Mouse (Mus musculus) gastrocnemius, adult 8-10 months (tissue): Measurements from ENCODE around the gene Patl1. TPM values are rescaled to one million over a fixed set of nuclear protein-coding genes. Genes with fewer than 3 reads are reported as not detected.
A peak's percentile ranks its signal among the peaks of the same experiment; 100 is the strongest.
"Not testable (repeated sequence)": the region's sequence is repeated elsewhere in the genome, so short reads cannot be mapped to it uniquely, and the experiment has no call there.

Experiments
- DNase-seq, 2 experiments: peaks; one replicate each; pipeline ENCODE4 v3.0.0; 2022; ENCODE audit warnings: low spot score in 2 of 2
- total RNA-seq, 4 experiments: library from RNA; stranded (reverse); gene quantifications; 2 replicates each; pipeline ENCODE4 v1.2.4; 2022

Patl1 gene
- total RNA-seq, result 10 to 100 TPM; 23.0 to 29.3 (median 24.5) TPM

GRCm38 (mm10) chr19:11912037-11912532 is at the start of gene Patl1:
Patl1 (plus strand) TSS chr19:11912399.
- DNase-seq, result peak; percentile 95 to 98

- DNase-seq, result no peak
Observed at GRCm38 (mm10) chr19:11867837-11868236, 44.4 kb upstream of the Patl1 start.

- DNase-seq, result no peak
Observed at GRCm38 (mm10) chr19:11875006-11875405, 37.2 kb upstream of the Patl1 start, which contains the start of gene Olfr1419. Olfr1419 (minus strand) TSS chr19:11875106.

GRCm38 (mm10) chr19:11878404-11878803 is 33.8 kb upstream of the Patl1 start:
- not testable (repeated sequence) for DNase-seq

- DNase-seq, result no peak
Observed at GRCm38 (mm10) chr19:11886265-11886664, 25.9 kb upstream of the Patl1 start, which contains the start of gene Olfr1420. Olfr1420 (plus strand) TSS chr19:11886565.

GRCm38 (mm10) chr19:11911021-11911420 is 1.2 kb upstream of the Patl1 start:
- no peak for DNase-seq

GRCm38 (mm10) chr19:11911603-11912002 is 596 bp upstream of the Patl1 start:
- peak; percentile 4 to 10 for DNase-seq

GRCm38 (mm10) chr19:11912533-11913121 is 428 bp downstream of the Patl1 start:
- DNase-seq, result peak; percentile 47 to 58

- DNase-seq, result no peak
Observed at GRCm38 (mm10) chr19:11915804-11916203, 3.6 kb downstream of the Patl1 start.

GRCm38 (mm10) chr19:11922068-11922467 is 9.9 kb downstream of the Patl1 start:
- DNase-seq, result no peak

GRCm38 (mm10) chr19:11922515-11922914 is 10.3 kb downstream of the Patl1 start:
- not testable (repeated sequence) for DNase-seq

- DNase-seq, result no peak
Observed at GRCm38 (mm10) chr19:11926380-11926779, 14.2 kb downstream of the Patl1 start.

- no peak for DNase-seq
Observed at GRCm38 (mm10) chr19:11928025-11928748, 16.0 kb downstream of the Patl1 start.

GRCm38 (mm10) chr19:11946460-11946859 is 34.3 kb downstream of the Patl1 start:
- not testable (repeated sequence) for DNase-seq

- DNase-seq, result no peak
Observed at GRCm38 (mm10) chr19:11949878-11950277, 37.7 kb downstream of the Patl1 start.

GRCm38 (mm10) chr19:11950747-11951146 is 38.5 kb downstream of the Patl1 start:
- DNase-seq, result no peak

- DNase-seq, result no peak
Observed at GRCm38 (mm10) chr19:11954206-11954605, 42.0 kb downstream of the Patl1 start.

GRCm38 (mm10) chr19:11956636-11957035 is 44.4 kb downstream of the Patl1 start:
- no peak for DNase-seq

GRCm38 (mm10) chr19:11957396-11957795 is 45.2 kb downstream of the Patl1 start:
- no peak for DNase-seq

GRCm38 (mm10) chr19:11957846-11958245 is 45.6 kb downstream of the Patl1 start:
- DNase-seq, result no peak

GRCm38 (mm10) chr19:11964266-11964665 is 52.1 kb downstream of the Patl1 start:
- DNase-seq, result no peak
